Mouse (Mus musculus) embryonic facial prominence, embryonic 14.5 days (tissue): ENCODE results near the gene Myo1d. TPM values are rescaled to one million over a fixed set of nuclear protein-coding genes. Genes with fewer than 3 reads are reported as not detected.

Source experiments
- ATAC-seq: fragments of 200-750 bp; cut with Nextera tagmentation; 2 replicates; pipeline ENCODE4 v1.8.0; 2017; ENCODE audit warnings: low read depth, moderate number of reproducible peaks, moderate TSS enrichment
- DNase-seq: peaks from one replicate; pipeline ENCODE4 v3.0.0-alpha.2; 2015; ENCODE audit warnings: low spot score
- H3K27ac ChIP-seq: fragments of 300-500 bp; sonication (generic); replicated peaks from 2 replicates; pipeline ENCODE4 v1.5.1; 2014; ENCODE audit warnings: low read depth, mild to moderate bottlenecking, low read length, moderate library complexity
- H3K27me3 ChIP-seq: fragments of 300-500 bp; sonication (generic); replicated peaks from 2 replicates; pipeline ENCODE4 v1.6.1; 2014; ENCODE audit warnings: low read length; ENCODE audit not compliant: control insufficient read depth, insufficient read depth
- H3K36me3 ChIP-seq: fragments of 300-500 bp; sonication (generic); 2 replicates; pipeline ENCODE4 v1.6.1; 2014; ENCODE audit warnings: low read length, mixed read lengths; ENCODE audit not compliant: control insufficient read depth, insufficient read depth
- H3K4me1 ChIP-seq: fragments of 300-500 bp; sonication (generic); 2 replicates; pipeline ENCODE4 v1.6.1; 2014; ENCODE audit warnings: antibody characterized with exemption, low read length; ENCODE audit not compliant: control insufficient read depth, insufficient read depth
- H3K4me2 ChIP-seq: fragments of 300-500 bp; sonication (generic); 2 replicates; pipeline ENCODE4 v1.6.1; 2014; ENCODE audit warnings: low read depth, mild to moderate bottlenecking, low read length, moderate library complexity, mixed read lengths
- H3K4me3 ChIP-seq: fragments of 300-500 bp; sonication (generic); 2 replicates; pipeline ENCODE4 v1.5.1; 2014; ENCODE audit warnings: low read depth, mild to moderate bottlenecking, low read length
- H3K9ac ChIP-seq: fragments of 300-500 bp; sonication (generic); 2 replicates; pipeline ENCODE4 v1.6.1; 2014; ENCODE audit warnings: low read depth, mild to moderate bottlenecking, low read length, moderate library complexity, mixed read lengths
- H3K9me3 ChIP-seq: fragments of 300-500 bp; sonication (generic); 2 replicates; pipeline ENCODE4 v1.6.1; 2016; ENCODE audit warnings: low read length; ENCODE audit not compliant: control insufficient read depth
- WGBS: fragments of 180-500 bp; shearing (Covaris S2); extraction: QIAGEN DNeasy Blood & Tissue Kit; methylation state at CpG from one replicate; pipeline ENCODE4 v1.1.7; 2014; 5-methylcytosine and 5-hydroxymethylcytosine counted together
- polyA plus RNA-seq: library from polyadenylated mRNA; unstranded; fragments of >200 nt; fragmentation: Nextera tagmentation; extraction: Ambion mirVana; gene quantifications from 2 replicates; pipeline ENCODE4 v1.2.1, GENCODE M21; 2014

Gene Myo1d
- polyA plus RNA-seq, 1 experiment from 2014 or later, result 10.7 TPM

DNA sequence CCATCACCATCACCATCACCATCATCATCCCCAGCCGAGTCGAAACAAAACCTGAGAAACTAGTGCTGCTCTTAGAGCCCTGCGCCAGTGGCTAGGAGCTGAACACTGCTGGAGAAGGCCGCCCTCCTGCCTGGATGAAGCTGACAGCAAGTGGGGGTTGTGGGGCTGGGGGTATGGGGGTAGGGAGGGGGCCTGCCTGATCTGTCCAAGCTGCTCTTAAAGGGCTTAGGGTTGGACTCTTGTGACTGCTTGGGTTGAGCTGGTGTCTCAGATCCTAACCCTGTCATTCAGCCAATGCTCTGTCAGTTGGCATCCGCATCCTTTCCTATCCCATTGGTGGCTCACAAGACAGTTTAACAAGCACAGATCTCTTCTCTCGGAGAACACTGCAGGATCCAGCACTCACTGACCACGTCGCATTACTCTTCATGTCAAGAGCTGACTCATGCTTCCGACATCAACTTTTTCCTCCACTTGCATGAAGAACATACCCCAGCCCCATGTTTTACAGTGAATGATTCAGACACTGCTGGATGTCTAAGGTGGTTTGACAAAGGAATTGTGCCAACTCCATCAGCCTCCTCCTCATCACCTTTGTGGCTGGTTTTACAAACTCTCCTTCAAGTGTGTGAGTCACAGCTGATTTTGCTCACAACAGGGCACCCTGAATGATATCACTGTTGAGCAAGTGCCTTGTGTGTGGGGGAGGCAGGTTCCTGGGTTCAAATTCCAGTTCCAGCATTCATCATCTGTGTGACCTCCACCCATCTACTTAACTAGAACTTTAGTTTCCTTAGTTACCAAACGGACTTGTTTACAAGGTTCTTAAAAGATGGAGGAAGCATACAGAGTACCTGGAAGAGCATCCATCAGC is 150.6 kb downstream of the Myo1d start:
- H3K9ac ChIP-seq, result no peak overlapping the region
- 79% methylated on average over 10 of the region's 10 CpGs for WGBS
- H3K27ac ChIP-seq, result no peak overlapping the region
- H3K36me3 ChIP-seq, result no peaks in the 10 kb centered on the region
- H3K4me1 ChIP-seq, result no peaks in the 10 kb centered on the region
- no peaks in the 10 kb centered on the region for H3K9me3 ChIP-seq
- H3K27me3 ChIP-seq, result no peaks in the 10 kb centered on the region
- DNase-seq (no peak), ATAC-seq (no peak)
- H3K4me3 ChIP-seq, result no peak overlapping the region
- H3K4me2 ChIP-seq, result no peak overlapping the region

DNA sequence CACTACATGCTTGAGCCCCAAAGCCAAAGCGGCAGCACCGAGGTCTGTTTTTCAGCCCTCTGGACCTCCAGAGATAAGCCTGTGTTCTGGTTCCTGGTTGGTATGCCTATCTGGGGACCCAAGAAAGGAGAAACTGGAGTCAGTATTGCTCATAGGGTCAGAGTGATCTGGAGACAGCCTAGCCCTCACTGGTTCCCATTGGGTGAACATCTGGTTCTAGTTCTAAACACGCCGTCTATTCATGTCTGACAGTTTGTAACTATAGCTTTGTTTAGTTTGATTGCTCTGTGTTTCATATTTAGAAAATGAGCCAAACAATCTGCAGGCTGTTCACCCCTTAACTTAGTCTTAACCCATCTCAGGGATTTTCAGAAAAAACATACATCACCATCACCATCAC is 151.2 kb downstream of the Myo1d start:
- WGBS, result 67% methylated on average over 4 of the region's 4 CpGs
- Histone ChIP-seq H3K27ac (no peak overlapping the region), H3K4me3 (no peak overlapping the region), H3K4me2 (no peak overlapping the region), H3K27me3 (no peaks in the 10 kb centered on the region), H3K4me1 (no peaks in the 10 kb centered on the region), H3K9me3 (no peaks in the 10 kb centered on the region), H3K9ac (no peak overlapping the region), H3K36me3 (no peaks in the 10 kb centered on the region)
- DNase-seq (no peak), ATAC-seq (no peak)

DNA sequence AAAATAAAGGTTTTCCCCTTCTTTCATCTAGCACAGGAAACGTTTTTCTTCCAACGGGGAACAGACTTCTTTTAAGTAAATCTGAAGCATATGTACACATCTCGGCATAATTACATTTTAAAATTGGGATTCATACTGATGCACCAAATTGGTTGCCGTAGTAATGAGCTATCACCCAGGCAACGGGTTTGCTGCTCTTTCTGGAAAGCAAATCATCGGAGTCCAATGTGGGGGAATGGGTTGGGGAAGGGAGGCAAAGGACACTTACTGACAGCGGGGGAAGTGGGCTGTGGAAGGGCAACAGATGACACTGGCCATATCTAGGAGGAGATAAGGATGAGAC is 156.8 kb downstream of the Myo1d start:
- no peak overlapping the region for H3K27ac ChIP-seq
- ATAC-seq (peak; percentile 15; the same call in 1 of the 2 replicates), DNase-seq (peak; percentile 49)
- H3K9ac ChIP-seq, result no peak overlapping the region
- no peaks in the 10 kb centered on the region for H3K27me3 ChIP-seq
- peak overlapping the region; percentile 17; the same call in 1 of the 2 replicates for H3K4me2 ChIP-seq
- no peaks in the 10 kb centered on the region for H3K4me1 ChIP-seq
- H3K4me3 ChIP-seq, result no peak overlapping the region
- 19% methylated on average over 7 of the region's 7 CpGs for WGBS
- H3K9me3 ChIP-seq, result no peaks in the 10 kb centered on the region
- H3K36me3 ChIP-seq, result no peaks in the 10 kb centered on the region

DNA sequence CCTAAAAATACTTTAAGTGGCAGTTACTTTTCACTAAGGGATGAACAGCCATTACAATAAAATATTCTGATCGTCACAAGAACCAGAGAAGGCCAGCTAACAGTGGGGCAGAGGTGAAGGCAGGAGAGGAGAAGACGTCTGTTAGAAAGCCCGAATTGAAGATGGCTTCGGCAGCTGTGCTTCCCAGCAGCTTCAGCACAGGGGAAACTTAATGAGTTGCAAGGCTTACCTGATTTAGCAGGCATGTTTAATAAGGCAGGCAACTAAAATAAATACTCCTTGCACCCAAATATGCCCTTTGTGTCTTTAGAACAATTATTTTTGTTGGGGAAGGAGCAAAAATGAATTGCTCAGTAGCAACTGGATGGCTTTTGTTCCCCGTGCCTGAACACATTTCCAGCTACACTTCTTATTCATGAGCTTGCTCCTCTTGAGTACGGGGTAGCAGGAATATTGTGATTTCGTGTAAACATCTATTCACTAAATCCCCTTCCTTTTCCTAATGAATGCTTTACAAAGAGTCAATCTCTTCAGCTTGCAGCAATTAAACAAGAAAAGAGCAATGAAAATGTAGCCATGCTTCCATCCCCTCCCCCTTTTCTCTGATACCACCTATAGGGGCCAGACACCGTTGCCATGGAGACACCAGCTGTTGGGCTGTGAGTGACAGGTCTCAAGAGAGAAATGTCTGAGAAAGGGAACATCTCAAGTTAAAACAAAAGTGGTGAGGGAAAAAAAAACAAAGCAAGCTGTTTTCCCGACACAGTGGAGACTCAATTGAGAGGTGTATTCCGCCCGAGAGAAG is 157.4 kb downstream of the Myo1d start:
- ATAC-seq, result no peak; the same call in 1 of the 2 replicates
- peak; percentile 55 for DNase-seq
- H3K9ac ChIP-seq, result no peak overlapping the region
- peak overlapping the region; percentile 39; the same call in 1 of the 2 replicates for H3K27ac ChIP-seq
- H3K27me3 ChIP-seq, result no peaks in the 10 kb centered on the region
- H3K36me3 ChIP-seq, result no peaks in the 10 kb centered on the region
- no peaks in the 10 kb centered on the region for H3K9me3 ChIP-seq
- H3K4me1 ChIP-seq, result no peaks in the 10 kb centered on the region
- WGBS, result 10% methylated on average over 11 of the region's 11 CpGs
- no peak overlapping the region for H3K4me3 ChIP-seq
- H3K4me2 ChIP-seq, result peak overlapping the region; percentile 17; the same call in 1 of the 2 replicates

DNA sequence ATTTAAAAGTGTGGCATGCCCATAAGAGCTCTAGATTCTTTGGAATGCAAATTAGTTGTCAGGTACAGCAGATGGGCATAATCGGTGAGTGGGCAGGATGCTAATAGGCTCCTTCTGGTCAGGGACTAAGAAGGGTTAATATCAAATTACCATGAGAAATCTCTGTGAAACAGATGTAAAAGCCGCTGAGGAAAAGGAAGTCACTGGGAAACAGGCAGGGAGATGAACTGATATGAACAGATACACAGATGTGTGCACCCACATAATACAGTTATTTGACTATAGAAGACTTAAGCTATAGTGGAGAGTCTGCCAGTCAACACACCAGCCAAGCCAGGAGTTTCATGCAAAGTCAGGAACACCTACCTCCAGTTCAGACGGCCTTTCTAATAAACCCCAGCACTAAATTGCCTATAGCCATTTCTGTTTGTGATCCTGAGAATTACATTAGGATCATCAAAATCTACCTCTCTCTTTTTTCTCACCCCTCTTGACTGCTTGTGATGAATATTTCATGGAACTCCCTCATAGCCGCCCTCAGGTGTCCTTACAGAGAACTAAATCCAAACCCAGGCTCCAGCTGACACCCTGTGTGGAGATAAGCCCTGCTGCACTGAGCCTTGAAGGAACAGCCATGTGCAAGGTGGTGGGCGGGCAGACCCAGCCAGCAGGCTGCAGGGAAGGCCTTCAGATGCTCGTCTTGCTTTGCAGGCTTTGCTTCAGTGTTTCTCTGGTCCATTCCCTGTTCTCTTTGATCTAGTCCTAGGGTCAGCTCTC is 164.7 kb downstream of the Myo1d start:
- Histone ChIP-seq H3K4me1 (no peaks in the 10 kb centered on the region), H3K36me3 (no peaks in the 10 kb centered on the region), H3K4me3 (no peak overlapping the region), H3K9ac (no peak overlapping the region), H3K9me3 (no peaks in the 10 kb centered on the region), H3K27me3 (no peaks in the 10 kb centered on the region), H3K4me2 (no peak overlapping the region), H3K27ac (no peak overlapping the region)
- DNase-seq (no peak), ATAC-seq (no peak)
- WGBS, result 37% methylated on average over 6 of the region's 6 CpGs

DNA sequence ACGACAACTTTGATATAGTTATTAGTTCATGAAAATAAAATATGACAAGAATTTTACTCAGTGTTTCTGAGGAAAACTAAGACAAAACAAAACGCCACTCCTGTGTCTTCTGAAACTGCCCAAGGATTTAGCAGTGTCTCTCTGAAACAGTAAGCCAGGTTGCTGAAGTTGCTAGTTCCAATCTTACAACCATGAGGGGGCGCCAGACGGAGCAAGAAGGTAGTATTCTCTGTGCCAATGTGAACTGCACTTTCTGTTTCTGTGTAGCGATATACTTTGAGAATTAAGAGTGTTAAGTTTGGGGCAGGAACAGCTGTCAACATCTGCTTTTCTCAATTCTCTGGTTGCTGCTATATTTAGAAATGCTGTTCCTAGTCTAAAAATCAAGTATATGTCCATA is 165.4 kb downstream of the Myo1d start:
- H3K27me3 ChIP-seq, result no peaks in the 10 kb centered on the region
- H3K9ac ChIP-seq, result no peak overlapping the region
- no peak overlapping the region for H3K27ac ChIP-seq
- H3K4me1 ChIP-seq, result no peaks in the 10 kb centered on the region
- no peak overlapping the region for H3K4me2 ChIP-seq
- H3K36me3 ChIP-seq, result no peaks in the 10 kb centered on the region
- ATAC-seq (no peak), DNase-seq (peak; percentile 22)
- no peak overlapping the region for H3K4me3 ChIP-seq
- H3K9me3 ChIP-seq, result no peaks in the 10 kb centered on the region
- 35% methylated on average over 5 of the region's 5 CpGs for WGBS

DNA sequence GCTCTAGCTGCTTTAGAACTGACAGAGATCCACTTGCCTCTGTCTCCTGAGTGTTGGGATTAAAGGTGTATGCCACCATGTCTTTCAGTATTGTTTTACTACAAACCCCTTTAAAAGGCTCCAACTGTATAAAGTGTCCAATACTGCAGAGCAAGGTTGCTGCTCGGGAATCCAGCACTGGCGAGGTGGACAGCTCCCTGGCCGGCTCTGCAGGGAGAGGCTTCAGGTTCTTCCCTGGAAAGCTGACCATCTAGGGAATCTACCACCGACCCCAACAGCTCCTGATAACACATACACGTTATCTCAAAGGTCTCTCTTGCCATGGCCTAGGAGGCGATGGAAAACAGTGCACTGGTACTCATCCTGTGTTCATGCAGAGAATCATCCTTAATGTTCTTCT is 166.3 kb downstream of the Myo1d start:
- no peak for ATAC-seq
- H3K9ac ChIP-seq, result no peak overlapping the region
- peak; percentile 53 for DNase-seq
- 9% methylated on average over 6 of the region's 6 CpGs for WGBS
- H3K4me3 ChIP-seq, result no peak overlapping the region
- H3K4me2 ChIP-seq, result no peak overlapping the region
- no peaks in the 10 kb centered on the region for H3K27me3 ChIP-seq
- no peaks in the 10 kb centered on the region for H3K9me3 ChIP-seq
- H3K27ac ChIP-seq, result no peak overlapping the region
- H3K4me1 ChIP-seq, result no peaks in the 10 kb centered on the region
- H3K36me3 ChIP-seq, result no peaks in the 10 kb centered on the region

DNA sequence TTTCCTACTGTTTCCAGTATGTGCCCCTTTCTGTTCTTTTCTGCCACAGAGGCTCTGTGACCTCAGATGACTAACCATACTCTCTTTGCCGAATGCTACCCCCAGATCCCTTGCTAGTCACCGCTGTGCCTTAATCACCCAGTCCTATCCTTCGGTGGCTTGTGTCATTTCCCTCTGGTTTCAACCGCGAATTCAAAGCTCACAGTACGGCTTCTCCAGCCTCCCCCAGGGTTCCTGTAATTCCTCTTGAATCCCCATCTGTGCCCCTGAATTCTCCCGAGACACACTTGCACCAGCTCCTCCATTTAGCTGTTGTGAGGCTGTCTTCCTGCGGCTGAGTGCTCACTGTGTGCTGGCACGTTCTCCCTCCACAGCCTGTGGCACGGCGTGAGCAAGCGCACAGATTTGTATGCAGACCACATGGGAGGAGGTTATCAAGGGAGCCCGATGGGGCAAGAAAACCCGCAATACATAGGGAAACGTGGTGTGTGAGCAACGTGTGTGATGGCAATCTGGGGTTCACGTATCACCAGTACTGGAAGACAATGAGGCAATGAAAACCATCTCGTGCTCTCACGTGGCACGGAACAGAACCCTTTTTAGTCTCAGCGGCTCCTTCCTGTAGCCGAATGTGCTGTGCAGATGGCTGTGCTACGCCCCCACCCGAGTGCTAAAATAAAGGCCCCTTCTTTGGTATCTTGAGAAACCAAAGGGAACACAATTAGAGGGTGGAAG is 177.0 kb downstream of the Myo1d start:
- peak overlapping the region; percentile 54 for H3K4me2 ChIP-seq
- WGBS, result 5% methylated on average over 24 of the region's 24 CpGs
- peak overlapping the region; percentile 49 for H3K9ac ChIP-seq
- peak; percentile 64 for DNase-seq
- no peaks in the 10 kb centered on the region for H3K36me3 ChIP-seq
- H3K4me3 ChIP-seq, result peak overlapping the region; percentile 22
- no peak overlapping the region for H3K27ac ChIP-seq
- H3K4me1 ChIP-seq, result peaks cover 14% of the 10 kb centered on the region; the same call in 1 of the 2 replicates
- ATAC-seq, result peak; percentile 65; the same call in 1 of the 2 replicates
- H3K9me3 ChIP-seq, result no peaks in the 10 kb centered on the region
- H3K27me3 ChIP-seq, result no peaks in the 10 kb centered on the region
